Mouse (Mus musculus): Measurements from ENCODE around the gene G6pc3. TPM values are rescaled to one million over a fixed set of nuclear protein-coding genes. Genes with fewer than 3 reads are reported as not detected.
A peak's percentile ranks its signal among the peaks of the same experiment; 100 is the strongest.

The G6pc3 gene
- polyA plus RNA-seq, 1 experiment from 2014 or later: 35.6 TPM

- Histone ChIP-seq H3K4me3 (no peak overlapping the region), H3K4me2 (replicated peaks) (no peak overlapping the region), H3K36me3 (peaks cover 65% of the 10 kb centered on the region), H3K9ac (no peak overlapping the region), H3K27me3 (no peaks in the 10 kb centered on the region), H3K9me3 (no peaks in the 10 kb centered on the region), H3K4me1 (peaks cover 19% of the 10 kb centered on the region), H3K27ac (no peak overlapping the region)
- 81% methylated on average over 9 of the region's 9 CpGs for WGBS
- no peak for ATAC-seq (ENCODE audit: low FRiP score, low read depth)
These were observed 4.4 kb downstream of the G6pc3 start for GRCm38 (mm10) chr11:102193657-102194440.

GRCm38 (mm10) chr11:102196018-102196797 lies 6.8 kb downstream of the G6pc3 start:
- no peak overlapping the region for H3K4me2 ChIP-seq (replicated peaks)
- no peaks in the 10 kb centered on the region for H3K9me3 ChIP-seq
- 87% methylated on average over 21 of the region's 21 CpGs for WGBS
- no peaks in the 10 kb centered on the region for H3K27me3 ChIP-seq
- H3K36me3 ChIP-seq: peaks cover 88% of the 10 kb centered on the region
- H3K4me1 ChIP-seq: peaks cover 3% of the 10 kb centered on the region
- H3K4me3 ChIP-seq: no peak overlapping the region
- ATAC-seq (ENCODE audit: low FRiP score, low read depth): no peak
- no peak overlapping the region for H3K9ac ChIP-seq
- H3K27ac ChIP-seq: no peak overlapping the region

GRCm38 (mm10) chr11:102198245-102198644 lies 8.8 kb downstream of the G6pc3 start:
- Histone ChIP-seq H3K27ac (no peak overlapping the region), H3K4me2 (replicated peaks) (no peak overlapping the region), H3K9ac (no peak overlapping the region), H3K9me3 (no peaks in the 10 kb centered on the region), H3K4me3 (no peak overlapping the region), H3K36me3 (peaks cover 96% of the 10 kb centered on the region), H3K27me3 (no peaks in the 10 kb centered on the region), H3K4me1 (no peaks in the 10 kb centered on the region)
- no peak for ATAC-seq (ENCODE audit: low FRiP score, low read depth)
- 67% methylated on average over 5 of the region's 6 CpGs for WGBS

- no peak for ATAC-seq (ENCODE audit: low FRiP score, low read depth)
- peaks cover 96% of the 10 kb centered on the region for H3K36me3 ChIP-seq
These were observed 10.4 kb downstream of the G6pc3 start for GRCm38 (mm10) chr11:102199856-102200255.

GRCm38 (mm10) chr11:102201408-102201821 lies 12.0 kb downstream of the G6pc3 start:
- Histone ChIP-seq H3K9me3 (no peaks in the 10 kb centered on the region), H3K27ac (no peak overlapping the region), H3K36me3 (peaks cover 96% of the 10 kb centered on the region), H3K27me3 (no peaks in the 10 kb centered on the region), H3K9ac (no peak overlapping the region), H3K4me3 (no peak overlapping the region), H3K4me1 (no peaks in the 10 kb centered on the region), H3K4me2 (replicated peaks) (no peak overlapping the region)
- WGBS: 87% methylated on average over 12 of the region's 12 CpGs
- ATAC-seq (ENCODE audit: low FRiP score, low read depth): no peak

More at GRCm38 (mm10) chr11:102199856-102200255, 10.4 kb downstream of the G6pc3 start:
- H3K4me2 ChIP-seq (replicated peaks): no peak overlapping the region
- no peaks in the 10 kb centered on the region for H3K27me3 ChIP-seq
- 0 out of 2 replicates have a peak overlapping the region, but pooled peaks have one; percentile 13 for H3K9ac ChIP-seq
- no peak overlapping the region for H3K27ac ChIP-seq
- no peaks in the 10 kb centered on the region for H3K9me3 ChIP-seq
- 31% methylated on average over 9 of the region's 9 CpGs for WGBS
- H3K4me1 ChIP-seq: no peaks in the 10 kb centered on the region
- no peak overlapping the region for H3K4me3 ChIP-seq

- Histone ChIP-seq H3K4me1 (peaks cover 30% of the 10 kb centered on the region), H3K27ac (no peak overlapping the region), H3K4me3 (no peak overlapping the region), H3K27me3 (no peaks in the 10 kb centered on the region), H3K9ac (no peak overlapping the region), H3K9me3 (no peaks in the 10 kb centered on the region), H3K36me3 (peaks cover 58% of the 10 kb centered on the region), H3K4me2 (replicated peaks) (no peak overlapping the region; the same call in 1 of the 2 replicates)
- 65% methylated on average over 30 of the region's 30 CpGs for WGBS
- no peak for ATAC-seq (ENCODE audit: low FRiP score, low read depth)
These were observed 17.1 kb downstream of the G6pc3 start for GRCm38 (mm10) chr11:102206481-102206880.

GRCm38 (mm10) chr11:102207825-102208777 lies 18.7 kb downstream of the G6pc3 start:
- 59% methylated on average over 11 of the region's 11 CpGs for WGBS
- no peak overlapping the region for H3K4me2 ChIP-seq (replicated peaks)
- no peak for ATAC-seq (ENCODE audit: low FRiP score, low read depth)
- H3K27me3 ChIP-seq: no peaks in the 10 kb centered on the region
- no peak overlapping the region for H3K9ac ChIP-seq
- H3K4me3 ChIP-seq: no peak overlapping the region
- peaks cover 40% of the 10 kb centered on the region for H3K4me1 ChIP-seq
- H3K36me3 ChIP-seq: peaks cover 45% of the 10 kb centered on the region
- H3K27ac ChIP-seq: peak overlapping the region; percentile 33; the same call in 1 of the 2 replicates
- H3K9me3 ChIP-seq: no peaks in the 10 kb centered on the region

- Histone ChIP-seq H3K9me3 (no peaks in the 10 kb centered on the region), H3K27ac (0 out of 2 replicates have a peak overlapping the region, but pooled peaks have one; percentile 10), H3K4me2 (replicated peaks) (no peak overlapping the region), H3K4me1 (peaks cover 46% of the 10 kb centered on the region), H3K36me3 (peaks cover 38% of the 10 kb centered on the region), H3K9ac (peak overlapping the region; percentile 35; the same call in 1 of the 2 replicates), H3K27me3 (no peaks in the 10 kb centered on the region), H3K4me3 (no peak overlapping the region)
- ATAC-seq (ENCODE audit: low FRiP score, low read depth): no peak
- 24% methylated on average over 3 of the region's 4 CpGs for WGBS
These were observed 19.4 kb downstream of the G6pc3 start for GRCm38 (mm10) chr11:102208846-102209245.

GRCm38 (mm10) chr11:102209742-102210141 lies 20.3 kb downstream of the G6pc3 start:
- no peak overlapping the region for H3K4me3 ChIP-seq
- H3K4me2 ChIP-seq (replicated peaks): no peak overlapping the region
- WGBS: 33% methylated on average over 2 of the region's 2 CpGs
- H3K4me1 ChIP-seq: peaks cover 55% of the 10 kb centered on the region
- H3K9ac ChIP-seq: no peak overlapping the region
- no peaks in the 10 kb centered on the region for H3K9me3 ChIP-seq
- peaks cover 29% of the 10 kb centered on the region for H3K36me3 ChIP-seq
- H3K27me3 ChIP-seq: no peaks in the 10 kb centered on the region
- ATAC-seq (ENCODE audit: low FRiP score, low read depth): no peak
- no peak overlapping the region for H3K27ac ChIP-seq

- no peaks in the 10 kb centered on the region for H3K9me3 ChIP-seq
- H3K36me3 ChIP-seq: peaks cover 25% of the 10 kb centered on the region
- H3K27me3 ChIP-seq: no peaks in the 10 kb centered on the region
- no peak overlapping the region for H3K4me3 ChIP-seq
- WGBS: 73% methylated on average over 3 of the region's 3 CpGs
- ATAC-seq (ENCODE audit: low FRiP score, low read depth): no peak
- no peak overlapping the region for H3K4me2 ChIP-seq (replicated peaks)
- no peak overlapping the region for H3K9ac ChIP-seq
- no peak overlapping the region for H3K27ac ChIP-seq
- peaks cover 60% of the 10 kb centered on the region for H3K4me1 ChIP-seq
These were observed 20.8 kb downstream of the G6pc3 start for GRCm38 (mm10) chr11:102210185-102210584.

GRCm38 (mm10) chr11:102211011-102211410 lies 21.6 kb downstream of the G6pc3 start:
- Histone ChIP-seq H3K36me3 (peaks cover 17% of the 10 kb centered on the region), H3K4me1 (peaks cover 68% of the 10 kb centered on the region), H3K4me2 (replicated peaks) (no peak overlapping the region), H3K9me3 (no peaks in the 10 kb centered on the region), H3K9ac (0 out of 2 replicates have a peak overlapping the region, but pooled peaks have one; percentile 32), H3K27me3 (no peaks in the 10 kb centered on the region), H3K4me3 (no peak overlapping the region), H3K27ac (0 out of 2 replicates have a peak overlapping the region, but pooled peaks have one; percentile 44)
- 43% methylated on average over 5 of the region's 5 CpGs for WGBS
- no peak for ATAC-seq (ENCODE audit: low FRiP score, low read depth)
